Mouse (Mus musculus) liver, adult (tissue): ENCODE results near the gene Adarb2.

Experiments
- GATA4 ChIP-seq: IDR thresholded peaks from 2 replicates; pipeline ENCODE4 v1.6.1; 2014; ENCODE audit warnings: mild to moderate bottlenecking, low read length; ENCODE audit not compliant: insufficient replicate concordance

The Adarb2 gene

DNA sequence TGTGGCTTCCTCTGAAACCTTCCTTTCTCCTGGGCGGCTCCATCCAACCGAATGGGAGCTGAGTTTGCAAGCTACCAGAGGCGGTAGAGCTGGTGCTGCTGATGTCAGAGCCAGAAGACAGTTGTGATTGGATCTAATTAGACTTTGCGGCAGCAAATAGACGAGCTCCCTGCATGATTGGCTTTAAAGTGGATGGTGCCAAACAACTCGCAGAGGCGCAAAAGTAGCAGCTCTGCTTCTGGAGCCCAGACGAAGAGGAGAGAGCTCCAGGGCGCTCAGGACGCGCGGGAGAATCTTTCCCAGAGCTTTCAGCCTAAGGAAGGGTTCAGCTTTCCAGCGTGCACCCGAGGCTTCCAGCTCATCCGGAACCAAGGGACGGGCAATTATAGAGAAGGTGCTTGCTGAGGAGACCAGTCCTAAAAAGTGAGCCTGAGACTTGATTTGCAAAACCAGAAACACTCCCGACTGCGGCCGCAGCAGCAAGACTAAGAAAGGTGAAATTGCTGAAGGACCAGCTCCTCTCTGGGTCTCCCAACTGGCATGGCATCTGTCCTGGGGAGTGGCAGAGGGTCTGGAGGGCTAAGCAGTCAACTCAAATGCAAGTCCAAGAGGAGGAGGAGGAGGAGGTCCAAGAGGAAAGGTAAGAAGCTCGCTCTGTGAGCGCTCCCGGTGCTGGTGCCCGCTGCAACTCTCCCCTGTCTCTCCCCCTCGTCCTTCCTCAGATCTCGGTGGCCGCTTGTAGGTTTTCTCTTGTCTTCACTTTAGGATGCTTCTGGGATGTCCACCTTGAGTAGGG, at the start of gene Adarb2:
Gene Adarb2, plus strand, starts transcription at position 186 of the 796 bp plus-strand sequence.
- TF ChIP-seq GATA4, result no peak

DNA sequence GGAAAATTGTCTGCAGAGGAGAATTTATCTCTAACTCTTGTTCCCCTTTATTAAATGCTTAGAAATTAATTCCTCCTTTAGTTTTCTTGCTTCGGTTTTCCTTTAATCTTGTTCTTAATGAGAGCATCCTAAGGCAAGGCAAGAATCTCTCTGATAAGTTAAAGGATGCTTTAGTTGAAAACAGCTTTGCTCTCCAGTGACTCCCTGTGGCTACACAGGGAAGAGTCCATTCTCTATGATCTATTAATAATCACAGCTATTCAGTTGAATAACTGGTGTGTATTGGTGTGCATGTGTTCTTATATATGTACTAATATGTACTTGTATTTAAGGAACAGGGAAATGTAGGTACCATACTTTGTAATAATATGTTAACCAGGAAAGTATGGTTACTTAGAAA, 28.9 kb upstream of the Adarb2 start:
- no peak for TF ChIP-seq GATA4

DNA sequence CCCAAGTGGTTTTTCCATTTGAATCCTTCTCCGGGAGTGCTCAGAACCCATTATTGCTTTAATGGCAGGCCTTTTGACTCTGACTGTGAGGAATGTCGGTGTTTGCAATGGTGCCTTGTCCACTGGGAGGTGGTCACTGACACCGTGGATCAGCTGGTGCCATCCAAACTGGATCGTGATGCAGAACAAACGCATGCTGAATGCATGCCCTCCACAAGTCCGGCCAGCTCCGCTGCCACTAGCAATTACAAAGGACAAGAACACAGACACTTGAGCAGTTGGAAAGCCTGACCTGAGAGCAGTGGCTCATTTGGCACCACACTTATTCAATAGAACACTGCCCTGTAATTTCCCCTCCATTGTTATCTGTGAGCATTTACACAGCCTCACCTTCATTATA, 10.7 kb upstream of the Adarb2 start:
- no peak for TF ChIP-seq GATA4

DNA sequence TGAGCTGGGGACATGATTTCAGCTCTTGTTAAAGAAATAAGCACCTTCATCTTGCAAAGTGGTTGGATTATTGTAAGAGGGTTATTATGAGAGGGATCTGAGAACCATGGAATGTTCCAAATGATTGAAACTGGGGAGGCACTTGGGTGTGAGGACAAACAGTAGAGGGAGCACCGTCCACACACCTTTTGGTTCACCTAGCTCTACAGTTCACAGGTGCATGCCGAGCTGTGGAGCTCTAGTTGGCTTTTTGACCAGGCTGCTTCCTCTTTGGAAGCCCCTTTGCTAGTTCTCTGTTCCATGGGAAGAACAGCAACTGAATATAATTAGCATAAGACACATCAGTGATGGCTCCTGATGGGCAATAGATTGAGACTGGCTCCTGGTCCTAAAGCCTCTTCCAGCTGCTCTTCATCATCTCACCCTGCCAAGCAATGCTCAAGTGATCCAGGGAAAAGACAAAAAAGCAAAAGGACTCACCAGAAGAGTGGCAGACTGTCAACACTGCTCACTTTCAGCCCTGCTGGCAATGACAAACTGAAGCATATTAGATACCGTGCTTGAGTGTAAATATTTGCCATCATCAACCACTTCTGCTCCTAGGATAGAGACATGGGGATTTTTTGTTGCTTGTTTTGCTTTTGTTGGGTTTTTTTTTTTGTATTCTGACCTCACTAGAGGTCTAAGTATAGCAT, 3.3 kb upstream of the Adarb2 start:
- no peak for TF ChIP-seq GATA4

DNA sequence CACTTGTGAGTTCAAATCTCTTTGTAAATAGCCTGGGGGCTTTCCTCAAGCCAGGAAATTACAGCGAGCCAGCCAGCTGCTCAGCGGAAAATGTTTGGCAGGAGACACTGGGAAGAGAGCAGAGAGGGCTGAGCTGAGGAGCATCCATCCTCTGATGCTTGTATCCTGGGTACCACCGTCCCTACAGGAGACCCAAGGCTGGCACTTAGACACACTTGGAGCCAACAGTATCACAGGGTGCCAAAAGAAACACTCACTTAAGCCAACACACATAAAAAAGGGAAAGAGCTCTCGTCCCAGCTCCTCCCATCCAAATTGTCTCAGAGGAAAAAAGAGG, 779 bp downstream of the Adarb2 start:
- no peak for TF ChIP-seq GATA4

DNA sequence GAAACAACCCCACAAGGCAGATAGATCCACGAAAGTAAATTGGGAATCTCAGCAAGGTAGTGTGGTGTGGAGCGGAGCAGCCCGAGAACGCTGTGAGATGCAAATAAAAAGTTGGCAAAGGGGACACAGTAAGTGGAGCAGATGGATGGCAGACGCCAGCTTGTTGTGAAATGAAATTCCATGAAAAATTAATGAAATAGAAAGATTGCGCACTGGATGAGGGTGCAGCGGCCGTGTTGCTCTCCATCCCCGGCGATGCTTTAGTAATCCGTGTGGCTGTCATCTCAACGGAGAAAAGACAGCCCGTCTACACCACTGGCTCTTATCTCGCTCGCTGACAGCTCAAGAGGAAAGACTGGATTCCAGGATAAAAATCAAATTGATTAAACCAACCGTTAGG, 4.7 kb downstream of the Adarb2 start:
- TF ChIP-seq GATA4, result no peak

DNA sequence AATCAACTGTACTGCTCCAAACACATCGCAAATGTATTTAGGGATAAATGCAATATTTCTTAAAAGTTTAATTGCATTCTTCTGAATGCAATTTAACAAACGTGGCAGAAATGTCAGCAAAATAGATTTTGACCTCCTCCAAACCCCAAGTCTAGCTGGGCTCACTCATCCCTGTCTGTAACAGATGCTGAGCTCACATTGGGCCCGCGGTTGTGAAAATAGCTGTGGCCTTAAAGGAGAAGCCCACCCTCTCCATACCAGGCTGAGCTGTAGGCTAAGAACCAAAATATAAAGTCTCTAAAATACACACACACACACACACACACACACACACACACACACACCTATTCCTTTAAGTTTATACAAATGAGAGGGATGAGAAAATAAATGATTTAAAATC, 8.1 kb downstream of the Adarb2 start:
- no peak for TF ChIP-seq GATA4

DNA sequence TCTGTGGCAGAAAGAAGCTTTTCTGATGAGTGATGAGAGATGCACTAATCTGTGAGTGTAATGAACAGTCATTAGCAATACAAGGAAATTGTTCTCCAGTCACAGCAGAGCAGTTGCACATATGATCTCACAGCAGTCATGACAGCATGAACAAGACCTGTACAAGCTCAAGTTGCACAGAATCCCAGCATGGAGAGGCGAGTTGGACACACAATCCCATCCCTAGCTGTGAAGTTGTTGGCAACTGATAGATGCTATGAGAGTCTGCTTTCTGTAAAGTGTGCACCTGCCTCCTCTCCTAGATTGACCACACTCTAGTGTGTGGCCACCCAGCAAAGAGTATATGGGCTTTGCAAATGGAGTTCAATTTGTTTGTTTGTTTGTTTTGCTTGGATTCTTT, 36.2 kb downstream of the Adarb2 start:
- no peak for TF ChIP-seq GATA4

DNA sequence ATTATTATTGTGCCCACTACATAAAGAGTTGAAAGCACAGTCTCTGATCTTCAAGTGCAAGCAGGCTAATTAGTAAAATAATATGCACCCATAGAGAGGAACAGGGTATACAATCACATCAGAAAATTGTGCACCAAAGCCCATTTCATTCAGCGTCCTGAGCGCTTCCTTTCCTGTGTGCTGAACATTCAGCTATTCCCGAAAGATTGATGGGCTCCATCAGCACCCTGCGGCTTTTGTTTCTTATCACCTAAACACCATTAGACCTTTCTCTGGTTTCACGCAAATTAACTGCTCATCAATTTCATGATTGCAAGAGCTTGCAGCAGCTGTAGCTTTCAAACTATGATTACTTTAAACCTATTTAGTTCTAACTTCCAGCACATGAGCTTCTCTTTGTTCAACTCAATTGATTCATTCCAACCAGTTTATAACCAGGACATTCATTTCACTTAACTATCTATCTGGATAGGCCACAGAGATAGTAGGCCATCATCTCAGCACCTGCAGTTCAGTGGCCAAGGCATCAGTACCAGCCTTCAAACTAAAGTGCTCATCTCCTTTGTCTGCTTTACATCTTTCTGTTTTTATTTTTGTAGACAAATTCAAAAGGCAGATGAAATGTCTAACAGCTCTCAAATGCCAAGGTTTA, 45.5 kb downstream of the Adarb2 start:
- TF ChIP-seq GATA4, result no peak

DNA sequence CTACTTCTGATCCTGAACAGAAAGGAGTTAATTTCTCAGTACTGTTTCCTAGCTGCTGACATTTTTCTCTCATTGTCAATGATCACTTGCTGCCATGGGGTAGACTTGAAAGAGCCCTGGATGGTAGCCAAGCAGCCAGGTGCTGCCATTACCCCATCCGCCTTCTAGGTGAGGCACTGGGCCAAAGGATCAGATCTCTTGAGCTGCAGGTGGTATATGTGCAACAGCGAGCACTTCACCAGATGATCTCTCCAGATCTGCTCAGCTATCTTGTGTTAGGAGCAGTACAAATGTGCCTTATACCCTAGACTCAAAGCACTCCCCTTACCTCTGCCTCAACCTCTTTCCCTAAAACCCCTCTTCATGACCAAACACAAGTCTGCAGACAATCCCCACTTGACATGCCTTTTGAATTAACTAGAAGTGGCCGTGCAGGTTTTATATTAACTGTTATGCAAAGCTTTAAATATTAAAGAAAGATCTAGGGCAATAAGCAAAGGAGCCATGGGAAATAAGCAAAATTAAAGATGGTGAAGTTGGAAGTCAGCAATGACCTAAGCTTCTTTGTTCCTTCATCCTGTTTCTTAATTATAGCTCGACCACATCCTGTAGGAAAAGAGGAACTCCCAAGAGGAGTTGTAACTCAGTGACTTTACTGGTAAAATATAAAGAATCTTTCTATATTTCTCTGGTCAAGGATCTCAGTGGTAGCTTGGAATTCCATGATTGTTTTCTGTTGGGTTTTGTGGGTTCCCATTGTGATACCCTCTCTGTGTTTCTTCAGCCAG, 69.7 kb downstream of the Adarb2 start:
- no peak for TF ChIP-seq GATA4

DNA sequence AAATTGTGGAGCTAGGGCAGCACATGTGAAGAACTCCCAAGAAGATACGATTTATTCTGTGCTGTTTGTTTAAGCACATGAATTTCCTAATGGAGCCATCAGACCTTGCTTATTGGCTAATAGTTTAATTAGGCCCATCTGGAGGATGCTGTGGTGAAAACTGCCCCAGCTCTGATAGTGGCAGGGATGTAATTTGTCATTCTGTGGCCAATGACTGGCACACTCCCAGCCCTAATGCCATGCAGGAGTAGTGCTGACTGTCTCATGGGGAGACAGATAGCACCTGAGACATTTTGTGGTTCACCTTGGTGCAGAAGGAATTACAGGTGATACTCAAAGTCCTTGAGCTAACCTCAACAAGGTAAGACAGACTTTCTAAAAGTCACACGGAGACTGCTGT, 80.5 kb downstream of the Adarb2 start:
- TF ChIP-seq GATA4, result no peak

DNA sequence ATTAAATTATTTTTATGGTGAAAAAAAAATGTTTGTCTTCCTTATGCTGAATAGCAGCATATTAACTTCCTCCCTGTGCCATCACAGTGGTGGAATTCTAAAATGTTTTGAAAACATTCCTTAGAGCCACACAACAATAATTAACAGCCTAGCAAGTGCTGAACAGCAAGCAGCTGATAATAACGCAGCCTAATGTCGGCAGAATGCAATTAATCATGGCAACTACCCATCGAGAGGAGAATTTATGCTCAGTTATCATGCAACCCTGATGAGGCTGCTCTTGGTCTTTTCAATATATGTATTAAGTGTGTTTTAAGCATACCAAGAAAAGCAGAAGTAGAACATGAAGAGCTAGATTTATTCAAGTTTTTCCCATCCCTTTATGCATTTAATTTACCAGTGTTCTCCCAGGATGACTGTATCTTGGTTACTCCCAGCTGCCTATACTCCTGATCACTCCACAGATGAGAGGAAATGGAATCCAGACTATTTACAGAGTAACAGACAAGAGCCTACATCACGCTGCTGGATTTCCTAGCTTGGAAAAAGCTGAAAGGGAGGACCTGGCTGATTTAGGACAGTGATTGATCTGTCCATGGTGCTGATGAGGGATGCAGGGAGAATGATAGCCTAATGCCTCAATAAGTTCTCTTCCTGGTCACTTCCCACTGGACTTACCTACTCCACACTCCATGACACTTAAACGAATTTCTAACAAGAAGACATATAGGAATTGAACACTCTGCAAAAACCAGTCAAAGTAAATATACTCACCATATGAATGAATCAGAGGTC, 113.9 kb downstream of the Adarb2 start:
- no peak for TF ChIP-seq GATA4

DNA sequence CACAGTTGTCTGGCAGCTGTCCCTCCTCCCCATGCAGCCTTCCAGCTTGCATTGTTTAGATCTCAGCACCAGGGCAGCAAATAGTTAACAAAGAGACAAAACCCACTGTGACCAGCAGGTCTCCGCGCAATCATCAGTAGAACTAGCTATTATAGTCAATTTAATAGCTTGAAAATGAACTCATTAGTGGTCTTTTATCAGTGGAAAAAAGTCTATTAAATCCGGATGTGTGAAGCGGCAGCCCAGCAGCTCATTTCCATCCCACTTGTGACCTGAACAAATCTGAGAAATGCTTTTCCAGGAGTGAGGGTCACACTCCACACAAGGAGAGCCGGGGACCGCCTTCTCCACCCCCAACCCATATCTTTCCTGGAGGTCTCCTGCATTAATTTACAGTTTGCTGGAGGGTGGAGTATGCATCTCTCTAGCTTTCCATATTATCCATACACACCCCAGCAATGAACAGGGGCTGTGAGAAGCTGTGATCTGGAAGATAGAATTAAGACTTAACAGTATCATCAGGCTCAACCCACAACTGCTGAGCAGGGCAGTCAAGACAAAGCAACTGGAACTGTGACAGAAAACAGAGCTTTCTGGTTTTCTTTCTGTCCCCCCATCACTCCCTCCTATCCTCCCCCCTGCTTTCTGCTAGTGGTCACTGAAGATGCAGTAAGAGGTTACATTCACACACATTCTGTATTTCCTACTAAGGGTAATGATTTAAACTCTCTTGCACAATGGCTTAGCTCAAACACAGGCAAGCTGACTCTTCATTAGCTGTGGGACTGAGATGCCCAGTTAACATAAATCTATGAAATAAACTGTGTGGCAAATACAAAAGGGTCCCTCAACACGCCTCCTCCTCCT, 131.2 kb downstream of the Adarb2 start:
- no peak for TF ChIP-seq GATA4

DNA sequence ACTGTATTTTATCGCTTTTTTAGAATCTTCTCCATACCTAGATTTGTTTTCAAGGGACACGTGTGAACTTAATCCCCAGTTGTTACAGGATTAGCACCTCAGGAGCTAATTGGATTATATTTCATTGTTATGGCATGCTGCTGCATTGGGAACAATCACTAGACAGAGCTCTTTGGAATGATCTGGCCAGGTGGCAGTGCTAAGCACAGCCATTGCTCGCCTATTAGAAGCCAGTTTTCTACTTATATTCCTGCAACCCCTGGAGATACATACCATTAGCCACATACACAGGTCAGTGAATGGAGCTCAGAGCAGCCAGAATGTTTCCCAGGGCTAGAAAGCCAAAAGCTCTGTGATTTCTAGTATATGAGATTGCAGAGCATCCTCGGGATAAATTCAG, 131.9 kb downstream of the Adarb2 start:
- TF ChIP-seq GATA4, result no peak

DNA sequence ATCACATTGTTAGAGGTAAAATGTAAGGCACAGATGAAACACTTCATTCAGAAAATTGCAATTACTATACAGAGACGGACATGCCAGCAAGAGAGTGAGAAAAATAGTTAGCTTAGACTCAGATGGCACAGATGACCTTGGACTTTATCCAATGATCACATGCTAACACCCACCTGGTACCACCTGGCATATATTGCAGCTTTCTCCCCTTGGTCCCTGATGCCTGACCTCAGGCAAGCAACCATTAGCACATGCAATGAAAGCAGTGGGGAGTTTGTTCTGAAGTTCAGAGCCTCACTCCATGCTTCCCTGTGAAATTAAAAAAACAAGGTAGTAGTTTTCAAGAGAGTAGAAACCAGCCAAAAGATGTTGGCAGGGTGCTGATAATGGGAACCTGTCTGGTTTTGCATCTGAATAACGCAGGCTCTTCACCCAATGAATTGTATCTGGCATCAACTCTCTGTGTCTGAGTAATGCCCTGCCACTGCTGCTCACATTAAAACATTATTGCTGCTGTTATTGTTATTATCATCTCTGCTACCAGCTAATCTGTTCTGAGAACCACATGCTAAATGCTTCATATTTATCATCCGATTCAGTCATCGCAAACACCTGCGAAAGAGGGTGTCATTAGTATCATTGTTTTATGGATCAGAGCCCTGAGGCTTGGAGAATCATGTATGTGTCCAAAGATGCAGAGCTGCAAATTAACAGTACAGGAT, 138.6 kb downstream of the Adarb2 start:
- no peak for TF ChIP-seq GATA4
